Mouse (Mus musculus) left cerebral cortex, postnatal 10 days (tissue): ENCODE measurements around the gene Sf3b5. TPM values are rescaled to one million over a fixed set of nuclear protein-coding genes. Genes with fewer than 3 reads are reported as not detected.

Experiments used
- DNase-seq, 2 experiments: peaks; one replicate each; pipeline ENCODE4 v3.0.0; 2021 to 2022; ENCODE audit warnings: low spot score in 2 of 2, mixed read lengths in 1 of 2; ENCODE audit errors: extremely low spot score in 1 of 2
- intact Hi-C: fragments of 180-260 bp; cut with DNase I; formaldehyde crosslinking; loops from one replicate; pipeline ENCODE4 v1.15.1; 2025
- total RNA-seq, 2 experiments: library from RNA; stranded (reverse); gene quantifications; 2 replicates each; pipeline ENCODE4 v1.2.3; 2021

The Sf3b5 gene
- total RNA-seq: 1 to 10 TPM; 7.8 to 8.8 TPM

- no peak for DNase-seq
- intact Hi-C loops: no loop called here
Measured at GRCm38 (mm10) chr10:13005043-13005442, at the start of gene Sf3b5. Sf3b5 (plus strand) TSS chr10:13005343.

DNA sequence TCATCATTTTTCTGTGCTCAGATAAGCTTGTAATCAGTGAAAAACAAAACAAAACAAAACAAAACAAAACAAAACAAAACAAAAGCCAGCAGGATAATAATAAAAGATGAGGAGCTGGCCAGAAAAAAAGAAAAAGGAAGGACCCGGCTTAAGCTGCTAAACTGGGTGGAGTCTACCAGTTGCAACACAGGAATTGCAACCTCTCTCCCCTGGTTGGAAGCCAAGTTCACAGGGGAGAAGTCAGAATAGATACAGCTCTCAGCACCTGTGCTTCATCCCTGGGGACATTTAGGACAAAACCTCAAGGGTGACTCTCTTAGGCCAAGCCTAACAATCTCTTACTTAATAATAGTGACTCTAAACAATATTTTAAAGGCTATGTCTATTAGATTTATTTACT lies 49.3 kb upstream of the Sf3b5 start:
- intact Hi-C loops: no loop called here
- no peak for DNase-seq

DNA sequence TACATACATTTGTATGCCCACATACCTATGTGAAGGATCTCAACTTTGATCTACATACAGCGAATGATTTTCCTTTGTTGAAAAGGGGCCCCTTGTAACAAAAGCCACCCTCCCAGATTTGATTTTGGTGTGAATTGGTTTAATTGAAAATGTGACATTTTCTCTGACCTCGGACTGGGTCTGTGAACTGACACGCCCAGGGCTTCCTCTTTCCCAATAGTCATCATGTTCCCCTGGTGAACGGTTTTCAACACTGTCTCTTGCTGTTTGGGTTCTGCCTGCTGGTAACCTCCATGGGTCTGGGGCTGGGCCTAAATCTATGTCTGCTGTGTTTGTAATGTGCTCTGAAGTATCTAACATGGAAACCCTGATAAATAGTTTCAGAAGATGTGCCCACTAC lies 47.9 kb upstream of the Sf3b5 start:
- DNase-seq: no peak
- intact Hi-C loops: no loop called here

DNA sequence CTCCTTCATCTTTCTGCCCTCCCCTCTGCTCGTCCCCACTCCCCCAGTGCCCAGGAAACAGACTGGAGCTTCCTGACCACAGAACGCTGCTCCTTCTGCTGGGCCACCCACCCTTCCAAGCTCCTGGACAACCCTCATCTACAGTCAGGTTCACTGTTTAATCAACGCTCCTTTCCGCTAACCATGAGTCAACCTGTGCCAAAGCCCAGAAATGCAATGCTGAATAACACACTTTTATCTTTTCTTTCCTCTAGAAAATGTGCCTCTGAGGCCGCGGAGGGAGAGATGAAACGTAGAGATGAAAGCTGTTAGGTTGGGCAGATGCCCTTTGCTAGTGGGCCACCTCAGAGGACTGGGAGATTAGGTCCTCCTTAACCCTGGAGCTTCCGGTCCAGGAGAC lies 43.6 kb upstream of the Sf3b5 start:
- no peak for DNase-seq
- intact Hi-C loops: no loop called here

- no peak for DNase-seq
- intact Hi-C loops: no loop called here
Measured at GRCm38 (mm10) chr10:12962238-12962637, 42.9 kb upstream of the Sf3b5 start.

GRCm38 (mm10) chr10:12963362-12964147 lies 41.6 kb upstream of the Sf3b5 start:
- DNase-seq: no peak
- intact Hi-C loops: no loop called here

DNA sequence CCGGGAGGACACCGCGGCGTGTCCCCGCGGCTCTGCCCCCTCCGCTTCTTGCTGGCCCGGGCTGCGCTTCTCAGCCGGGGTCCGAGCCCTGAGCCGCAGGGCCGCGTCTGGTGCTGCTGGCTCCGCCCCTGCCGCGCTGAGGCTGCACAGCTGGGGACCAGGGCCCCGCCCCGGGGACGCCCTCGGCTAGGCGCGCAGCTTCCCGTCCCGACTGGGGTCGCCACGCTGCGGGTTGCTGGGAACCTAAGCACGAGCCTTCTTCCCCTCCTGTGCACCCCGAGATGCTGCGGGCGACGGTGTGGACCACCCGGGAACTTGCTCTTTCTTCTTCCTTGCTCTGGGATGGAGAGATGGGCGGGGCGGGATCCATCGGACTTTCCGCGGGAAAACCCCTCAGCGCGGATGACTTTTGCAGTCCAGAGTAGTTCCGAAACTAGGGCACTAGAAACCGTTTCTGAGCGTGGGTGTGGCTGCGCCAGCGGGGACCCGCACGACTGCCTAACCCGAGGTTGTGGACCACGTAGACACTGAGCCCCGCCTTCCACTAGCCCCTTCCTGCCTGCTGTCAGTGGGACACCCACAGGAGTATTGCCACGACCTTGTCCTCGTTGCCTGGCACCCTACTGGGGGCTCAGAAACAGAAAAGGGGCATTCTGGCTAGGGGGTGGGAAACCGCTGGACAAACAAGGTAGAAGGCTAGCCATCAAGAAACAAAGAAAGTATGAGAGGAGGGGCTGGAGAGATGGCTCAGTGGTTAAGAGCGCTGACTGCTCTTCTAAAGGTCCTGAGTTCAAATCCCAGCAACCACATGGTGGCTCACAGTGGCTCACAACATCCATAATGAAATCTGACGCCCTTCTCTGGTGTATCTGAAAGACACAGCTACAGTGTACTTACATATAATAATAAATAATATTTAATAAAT lies 40.7 kb upstream of the Sf3b5 start, which contains the start of gene Stx11:
Gene Stx11, minus strand, starts transcription at position 148 of the 925 bp plus-strand sequence.
- DNase-seq: peak in 1 of 2 experiments; percentile 69
- intact Hi-C loops: no loop called here

- intact Hi-C loops: no loop called here
- DNase-seq: no peak
Measured at GRCm38 (mm10) chr10:12965669-12966180, 39.4 kb upstream of the Sf3b5 start.

GRCm38 (mm10) chr10:12974572-12974971 lies 30.6 kb upstream of the Sf3b5 start:
- intact Hi-C loops: no loop called here
- no peak for DNase-seq

DNA sequence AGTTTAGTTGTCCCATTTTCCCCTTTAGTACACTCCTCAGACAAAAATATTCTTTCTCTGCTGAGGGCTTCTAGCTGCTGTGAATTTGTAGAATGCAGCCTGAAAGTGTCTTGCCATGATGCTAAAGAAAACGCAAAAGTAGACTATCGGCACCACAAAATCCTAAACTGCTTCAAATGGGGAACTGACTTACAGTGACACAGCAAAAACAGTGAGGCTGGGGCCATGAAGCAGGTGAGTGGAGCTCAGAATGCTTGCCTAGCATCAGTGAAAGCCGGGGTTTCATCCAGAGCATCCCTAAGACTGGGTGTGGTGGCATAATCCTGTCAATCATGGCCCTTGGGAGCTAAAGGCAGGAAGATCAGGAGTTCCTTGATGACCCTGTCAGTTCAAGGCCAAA lies 29.7 kb upstream of the Sf3b5 start:
- intact Hi-C loops: no loop called here
- DNase-seq: no peak

GRCm38 (mm10) chr10:12975957-12976356 lies 29.2 kb upstream of the Sf3b5 start:
- DNase-seq: no peak
- intact Hi-C loops: no loop called here

DNA sequence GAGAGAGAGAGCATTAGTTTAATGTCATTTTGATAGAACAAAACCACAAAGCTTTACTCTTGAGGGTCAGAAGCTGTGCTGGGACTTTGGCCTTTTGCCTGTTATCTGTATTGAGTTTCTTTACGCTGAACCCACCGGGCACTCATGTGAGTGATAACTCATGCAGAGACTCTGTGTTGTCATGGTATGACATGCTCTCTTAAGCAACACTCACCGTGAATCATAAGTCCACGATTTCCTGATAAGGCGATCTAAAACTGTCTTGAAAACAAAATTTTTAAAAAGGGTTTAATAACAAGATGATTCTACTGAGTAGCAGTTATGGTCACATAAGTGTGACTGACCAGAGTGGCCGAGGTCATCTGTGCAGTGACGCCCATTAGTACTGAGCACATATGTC lies 28.6 kb upstream of the Sf3b5 start:
- intact Hi-C loops: no loop called here
- DNase-seq: no peak

DNA sequence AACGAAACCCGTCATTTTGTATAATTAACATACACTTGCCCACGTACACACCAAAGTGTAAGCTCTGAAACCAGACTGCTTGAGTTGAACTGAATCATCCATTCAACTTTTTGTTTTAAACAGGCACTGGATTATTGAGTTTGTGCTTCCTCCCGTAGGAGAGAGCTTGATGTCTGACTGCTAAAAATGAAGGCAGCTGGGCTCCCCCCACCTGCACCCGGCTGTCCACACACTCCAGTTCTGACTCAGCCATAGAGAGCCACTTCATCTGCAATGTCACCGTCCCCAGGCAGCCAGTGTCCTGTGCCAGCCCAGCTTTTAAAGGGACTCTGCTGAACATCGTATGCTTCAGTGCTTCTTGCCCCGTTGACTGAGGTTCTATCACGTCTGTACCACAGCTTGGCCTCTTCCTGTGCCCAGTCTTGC lies 27.3 kb upstream of the Sf3b5 start:
- intact Hi-C loops: no loop called here
- no peak for DNase-seq

GRCm38 (mm10) chr10:12981071-12981470 lies 24.1 kb upstream of the Sf3b5 start:
- intact Hi-C loops: no loop called here
- DNase-seq: no peak

- DNase-seq: no peak
- intact Hi-C loops: no loop called here
Measured at GRCm38 (mm10) chr10:12983516-12983915, 21.6 kb upstream of the Sf3b5 start.

DNA sequence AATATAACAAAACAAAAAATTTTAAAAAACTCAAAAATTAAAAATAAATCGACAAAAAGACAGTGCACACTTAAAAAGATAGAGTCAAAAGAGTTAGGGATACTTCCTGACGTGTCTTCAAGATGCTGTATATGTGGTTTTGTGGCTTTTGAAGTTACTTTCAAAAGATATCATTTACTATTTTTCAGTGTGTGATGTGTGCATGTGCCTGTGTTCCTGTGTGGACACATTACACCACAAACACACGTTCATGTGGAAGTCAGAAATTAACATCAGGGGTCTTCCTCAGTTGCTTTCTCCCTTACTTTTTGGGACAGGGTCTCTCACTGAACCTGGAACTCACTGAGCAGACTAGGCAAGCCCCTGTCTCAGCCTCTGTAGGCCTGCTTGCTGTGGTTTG lies 20.1 kb upstream of the Sf3b5 start:
- intact Hi-C loops: loop anchor here (5.0 kb wide), 1 partner anchor 63 kb away; no protein-coding TSS in a partner anchor
- DNase-seq: no peak

- intact Hi-C loops: loop anchor here (5.0 kb wide), 1 partner anchor 64 kb away; no protein-coding TSS in a partner anchor
- no peak for DNase-seq
Measured at GRCm38 (mm10) chr10:12986485-12986884, 18.7 kb upstream of the Sf3b5 start.

DNA sequence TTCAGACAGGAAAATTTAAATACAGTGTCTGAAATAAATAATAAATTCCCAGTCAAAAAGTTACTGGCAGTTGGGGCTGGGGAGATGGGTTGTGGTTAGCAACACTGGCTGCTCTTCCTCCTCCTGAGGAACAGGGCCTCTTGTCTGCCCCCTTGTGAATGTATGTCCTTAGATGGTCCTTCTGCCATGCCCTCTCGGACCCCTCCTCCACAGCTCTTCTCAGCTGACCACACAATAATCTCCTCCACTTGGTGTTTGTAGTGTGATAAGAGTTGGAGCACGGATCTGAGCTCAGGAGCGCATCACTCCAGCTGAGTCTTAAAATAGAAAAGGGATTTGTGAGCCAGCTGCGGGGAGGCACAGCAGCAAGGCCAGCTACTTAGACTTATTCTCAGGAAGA lies 18.2 kb upstream of the Sf3b5 start:
- intact Hi-C loops: loop anchor here (5.0 kb wide), 1 partner anchor 65 kb away; no protein-coding TSS in a partner anchor
- no peak for DNase-seq

DNA sequence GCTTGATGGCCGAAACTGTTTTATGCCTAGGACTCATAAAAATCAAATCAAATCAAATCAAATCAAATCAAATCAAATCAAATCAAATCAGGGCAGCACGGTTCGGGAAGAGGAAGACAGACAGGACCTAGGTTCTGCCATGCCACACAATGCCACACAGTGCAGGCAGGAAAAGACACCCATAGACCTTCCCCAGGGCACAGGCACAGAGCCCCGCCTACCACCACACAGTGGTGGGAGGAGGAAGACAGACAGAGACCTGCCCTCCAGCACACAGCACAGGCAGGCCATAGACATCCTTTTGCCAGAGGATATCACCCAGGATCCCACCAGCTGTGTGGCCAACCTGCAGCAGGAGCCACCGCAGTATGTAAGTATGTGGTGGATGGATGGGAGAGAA lies 13.2 kb upstream of the Sf3b5 start:
- no peak for DNase-seq
- intact Hi-C loops: loop anchor here (10.0 kb wide), 1 partner anchor 297 kb away; no protein-coding TSS in a partner anchor
